Mouse (Mus musculus) G1E (cell line): Measurements from ENCODE around the gene Bach2. TPM values are rescaled to one million over a fixed set of nuclear protein-coding genes. Genes with fewer than 3 reads are reported as not detected.

Experiments used
- ATAC-seq: 2 replicates; pipeline ENCODE4 v1.8.0; 2016; ENCODE audit warnings: mild to moderate bottlenecking; ENCODE audit not compliant: insufficient number of reproducible peaks, poor library complexity, low FRiP score, severe bottlenecking; ENCODE audit errors: extremely low read depth
- DNase-seq: peaks from one replicate; pipeline ENCODE4 v3.0.0; 2012; ENCODE audit warnings: low spot score
- H3K27me3 ChIP-seq: 2 replicates; pipeline ENCODE4 v1.6.1; 2012; ENCODE audit warnings: mild to moderate bottlenecking, low read length, inconsistent platforms; ENCODE audit not compliant: insufficient read depth
- H3K36me3 ChIP-seq: replicated peaks from 2 replicates; pipeline ENCODE3; 2012; ENCODE audit warnings: mild to moderate bottlenecking, inconsistent platforms
- H3K4me1 ChIP-seq: 2 replicates; pipeline ENCODE4 v1.6.1; 2012; ENCODE audit warnings: low read depth, low read length, inconsistent platforms, mixed read lengths; ENCODE audit not compliant: insufficient read depth
- H3K4me3 ChIP-seq: 2 replicates; pipeline ENCODE4 v1.5.1; 2012; ENCODE audit warnings: low read depth, mild to moderate bottlenecking, inconsistent platforms, low read length, moderate library complexity, mixed read lengths
- H3K9me3 ChIP-seq: replicated peaks from 2 replicates; pipeline ENCODE4 v1.6.1; 2012; ENCODE audit warnings: inconsistent platforms
- CTCF ChIP-seq: IDR thresholded peaks from 2 replicates; pipeline ENCODE4 v1.5.1; 2012; ENCODE audit warnings: low read depth, low read length, inconsistent platforms, mixed read lengths
- GATA1 ChIP-seq: IDR thresholded peaks from 2 replicates; pipeline ENCODE4 v1.6.1; 2012; ENCODE audit warnings: borderline replicate concordance, low read length, inconsistent platforms, mixed read lengths
- GATA2 ChIP-seq: IDR thresholded peaks from 2 replicates; pipeline ENCODE4 v1.6.1; 2012; ENCODE audit warnings: low read depth, low read length, inconsistent platforms, borderline replicate concordance
- POLR2AphosphoS5 ChIP-seq: IDR thresholded peaks from 2 replicates; pipeline ENCODE4 v1.6.1; 2012; ENCODE audit warnings: low read depth, low read length, inconsistent platforms; ENCODE audit not compliant: insufficient replicate concordance
- TAL1 ChIP-seq: conservative IDR thresholded peaks from 2 replicates; pipeline ENCODE4 v1.6.1; 2012; ENCODE audit warnings: low read depth, low read length, inconsistent platforms, mixed read lengths
- polyA plus RNA-seq: library from polyadenylated mRNA; stranded (reverse); fragments of >175 nt; gene quantifications from 2 replicates; pipeline ENCODE4 v1.2.3, GENCODE M21; 2012
- total RNA-seq, 2 experiments: library from RNA; stranded (forward) in 1 of 2; stranded (reverse) in 1 of 2; fragments of 200-1000 nt in 1 of 2; fragments of >200 nt in 1 of 2; fragmentation: Nextera tagmentation in 1 of 2; gene quantifications; 2 replicates each; pipeline ENCODE4 v1.2.3; 2014 to 2017

Gene Bach2
- total and polyA plus RNA-seq, 3 experiments, result 0.22 to 2.2 TPM; not detected in 1

DNA sequence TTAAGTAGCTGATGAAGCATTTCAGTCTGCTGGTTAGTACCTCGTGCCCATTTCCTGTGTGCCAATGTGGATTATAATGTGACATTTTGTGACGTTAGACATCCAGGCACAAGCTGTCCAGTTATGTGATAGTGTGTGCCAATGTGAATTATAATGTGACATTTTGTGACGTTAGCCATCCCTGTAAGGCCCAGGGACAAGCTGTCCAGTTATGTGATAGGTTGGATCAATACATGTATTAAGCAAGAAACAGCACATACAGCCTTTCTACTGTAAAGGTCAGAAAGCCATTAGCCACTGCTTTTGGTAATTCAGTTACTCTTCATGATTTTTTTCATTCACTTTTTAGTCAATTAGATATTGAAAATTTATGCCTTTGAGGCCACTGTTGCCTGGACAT lies 76.3 kb downstream of the Bach2 start:
- ATAC-seq (no peak), DNase-seq (no peak)
- TF ChIP-seq POLR2AphosphoS5 (no peak), CTCF (no peak), GATA1 (no peak), GATA2 (no peak), TAL1 (no peak)
- no peaks in the 10 kb centered on the region for H3K4me1 ChIP-seq
- no peaks in the 10 kb centered on the region for H3K9me3 ChIP-seq
- no peaks in the 10 kb centered on the region for H3K27me3 ChIP-seq
- no peak overlapping the region for H3K4me3 ChIP-seq
- no peaks in the 10 kb centered on the region for H3K36me3 ChIP-seq

DNA sequence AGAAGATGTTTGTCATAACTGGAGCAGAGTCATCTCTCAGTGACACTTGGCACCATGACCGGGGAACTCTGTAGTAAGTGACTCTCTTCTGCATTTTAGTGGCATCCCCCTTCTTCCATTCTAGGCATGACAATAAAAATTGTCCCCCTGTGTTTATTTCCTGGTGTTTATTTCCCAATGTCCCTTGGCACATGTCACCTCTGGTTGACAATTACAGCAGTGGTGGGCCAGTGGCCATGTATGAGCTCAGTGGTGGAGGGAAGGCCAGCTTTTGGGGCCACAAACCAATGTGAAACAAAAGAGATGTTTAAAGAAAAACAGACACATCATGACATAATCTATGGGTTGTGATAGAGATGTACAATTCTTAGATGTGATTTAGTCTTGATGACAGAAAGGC lies 80.0 kb downstream of the Bach2 start:
- TF ChIP-seq CTCF, result no peak
- no peak for TF ChIP-seq GATA1
- no peak for TF ChIP-seq TAL1
- no peak for TF ChIP-seq POLR2AphosphoS5
- TF ChIP-seq GATA2, result no peak
- Histone ChIP-seq H3K4me3 (no peak overlapping the region), H3K27me3 (no peaks in the 10 kb centered on the region), H3K4me1 (no peaks in the 10 kb centered on the region), H3K9me3 (no peaks in the 10 kb centered on the region), H3K36me3 (no peaks in the 10 kb centered on the region)
- DNase-seq (no peak), ATAC-seq (no peak)

GRCm38 (mm10) chr4:32319327-32319726 lies 80.7 kb downstream of the Bach2 start:
- Histone ChIP-seq H3K4me3 (no peak overlapping the region), H3K9me3 (no peaks in the 10 kb centered on the region), H3K36me3 (no peaks in the 10 kb centered on the region), H3K27me3 (no peaks in the 10 kb centered on the region), H3K4me1 (no peaks in the 10 kb centered on the region)
- TF ChIP-seq GATA1, result no peak
- TF ChIP-seq CTCF, result no peak
- TF ChIP-seq GATA2, result no peak
- no peak for TF ChIP-seq POLR2AphosphoS5
- no peak for TF ChIP-seq TAL1
- ATAC-seq, result no peak
- DNase-seq, result no peak

GRCm38 (mm10) chr4:32320039-32320438 lies 81.4 kb downstream of the Bach2 start:
- no peaks in the 10 kb centered on the region for H3K36me3 ChIP-seq
- no peak for ATAC-seq
- no peak for DNase-seq
- TF ChIP-seq POLR2AphosphoS5, result no peak
- TF ChIP-seq GATA1, result no peak
- TF ChIP-seq TAL1, result no peak
- TF ChIP-seq CTCF, result no peak
- TF ChIP-seq GATA2, result no peak
- no peak overlapping the region for H3K4me3 ChIP-seq
- no peaks in the 10 kb centered on the region for H3K27me3 ChIP-seq
- no peaks in the 10 kb centered on the region for H3K9me3 ChIP-seq
- no peaks in the 10 kb centered on the region for H3K4me1 ChIP-seq

- H3K36me3 ChIP-seq, result no peaks in the 10 kb centered on the region
- DNase-seq (no peak), ATAC-seq (no peak)
- no peaks in the 10 kb centered on the region for H3K9me3 ChIP-seq
- no peaks in the 10 kb centered on the region; the same call in 1 of the 2 replicates for H3K27me3 ChIP-seq
- no peak overlapping the region for H3K4me3 ChIP-seq
- no peaks in the 10 kb centered on the region for H3K4me1 ChIP-seq
- TF ChIP-seq GATA1, result no peak
- no peak for TF ChIP-seq POLR2AphosphoS5
- TF ChIP-seq GATA2, result no peak
- no peak for TF ChIP-seq TAL1
- no peak for TF ChIP-seq CTCF
Observed at GRCm38 (mm10) chr4:32324111-32324510, 85.5 kb downstream of the Bach2 start.

GRCm38 (mm10) chr4:32324967-32325366 lies 86.4 kb downstream of the Bach2 start:
- TF ChIP-seq POLR2AphosphoS5 (no peak), GATA2 (no peak), TAL1 (no peak), GATA1 (no peak), CTCF (no peak)
- H3K4me1 ChIP-seq, result no peaks in the 10 kb centered on the region
- H3K36me3 ChIP-seq, result no peaks in the 10 kb centered on the region
- no peak overlapping the region for H3K4me3 ChIP-seq
- ATAC-seq (no peak), DNase-seq (no peak)
- no peaks in the 10 kb centered on the region for H3K9me3 ChIP-seq
- H3K27me3 ChIP-seq, result no peaks in the 10 kb centered on the region; the same call in 1 of the 2 replicates

DNA sequence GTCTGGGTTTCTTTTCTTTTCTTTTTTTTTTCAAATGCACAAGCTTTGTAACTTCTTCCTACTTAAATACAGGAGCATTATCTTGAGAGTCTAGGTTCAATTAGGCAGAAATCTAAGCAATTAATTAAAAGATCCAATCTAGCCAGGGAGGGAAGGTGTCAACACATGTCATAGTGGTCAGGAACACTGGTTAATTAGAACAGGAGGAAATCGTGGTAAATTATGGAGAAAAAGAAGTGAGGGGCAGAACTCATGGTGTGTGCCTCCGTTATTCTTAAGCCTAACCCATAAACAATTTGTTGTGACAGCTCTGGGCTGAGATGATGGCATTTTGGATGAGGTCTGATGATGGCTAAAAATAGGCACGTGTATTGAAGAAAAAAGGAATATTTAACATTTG lies 87.0 kb downstream of the Bach2 start:
- no peaks in the 10 kb centered on the region for H3K9me3 ChIP-seq
- no peaks in the 10 kb centered on the region for H3K4me1 ChIP-seq
- H3K36me3 ChIP-seq, result no peaks in the 10 kb centered on the region
- DNase-seq, result no peak
- no peak for ATAC-seq
- H3K27me3 ChIP-seq, result no peaks in the 10 kb centered on the region; the same call in 1 of the 2 replicates
- no peak overlapping the region for H3K4me3 ChIP-seq
- TF ChIP-seq POLR2AphosphoS5 (no peak), GATA1 (no peak), TAL1 (no peak), CTCF (no peak), GATA2 (no peak)
